Mouse (Mus musculus) embryonic facial prominence, embryonic 15.5 days (tissue): Measurements from ENCODE around the gene Hip1r. TPM values are rescaled to one million over a fixed set of nuclear protein-coding genes. Genes with fewer than 3 reads are reported as not detected.

Experiments used
- ATAC-seq: fragments of 200-750 bp; cut with Nextera tagmentation; 2 replicates; pipeline ENCODE4 v1.8.0; 2017; ENCODE audit warnings: low read depth, moderate TSS enrichment; ENCODE audit not compliant: insufficient number of reproducible peaks, low FRiP score, low TSS enrichment
- H3K27ac ChIP-seq: fragments of 300-500 bp; sonication (generic); replicated peaks from 2 replicates; pipeline ENCODE4 v1.5.1; 2015; ENCODE audit warnings: mild to moderate bottlenecking, inconsistent platforms
- H3K27me3 ChIP-seq: fragments of 300-500 bp; sonication (generic); 2 replicates; pipeline ENCODE4 v1.6.1; 2015; ENCODE audit warnings: inconsistent platforms
- H3K36me3 ChIP-seq: fragments of 300-500 bp; sonication (generic); 2 replicates; pipeline ENCODE4 v1.6.1; 2015; ENCODE audit warnings: mild to moderate bottlenecking, inconsistent platforms
- H3K4me1 ChIP-seq: fragments of 300-500 bp; sonication (generic); 2 replicates; pipeline ENCODE4 v1.6.1; 2015; ENCODE audit warnings: inconsistent platforms
- H3K4me2 ChIP-seq: fragments of 300-500 bp; sonication (generic); replicated peaks from 2 replicates; pipeline ENCODE4 v1.6.1; 2015; ENCODE audit warnings: mild to moderate bottlenecking, inconsistent platforms
- H3K4me3 ChIP-seq: fragments of 300-500 bp; sonication (generic); replicated peaks from 2 replicates; pipeline ENCODE4 v1.5.1; 2015; ENCODE audit warnings: mild to moderate bottlenecking, inconsistent platforms
- H3K9ac ChIP-seq: fragments of 300-500 bp; sonication (generic); 2 replicates; pipeline ENCODE4 v1.6.1; 2015; ENCODE audit warnings: inconsistent platforms
- H3K9me3 ChIP-seq: fragments of 300-500 bp; sonication (generic); replicated peaks from 2 replicates; pipeline ENCODE4 v1.6.1; 2016; ENCODE audit warnings: inconsistent platforms
- WGBS: fragments of 180-500 bp; shearing (Covaris S2); methylation state at CpG from one replicate; pipeline ENCODE4 v1.1.7; 2015; 5-methylcytosine and 5-hydroxymethylcytosine counted together
- polyA plus RNA-seq: library from polyadenylated mRNA; unstranded; fragments of >200 nt; fragmentation: Nextera tagmentation; extraction: Ambion mirVana; gene quantifications from 2 replicates; pipeline ENCODE4 v1.2.1, GENCODE M21; 2015

Hip1r gene
- polyA plus RNA-seq, 1 experiment from 2014 or later = 14.2 TPM

DNA sequence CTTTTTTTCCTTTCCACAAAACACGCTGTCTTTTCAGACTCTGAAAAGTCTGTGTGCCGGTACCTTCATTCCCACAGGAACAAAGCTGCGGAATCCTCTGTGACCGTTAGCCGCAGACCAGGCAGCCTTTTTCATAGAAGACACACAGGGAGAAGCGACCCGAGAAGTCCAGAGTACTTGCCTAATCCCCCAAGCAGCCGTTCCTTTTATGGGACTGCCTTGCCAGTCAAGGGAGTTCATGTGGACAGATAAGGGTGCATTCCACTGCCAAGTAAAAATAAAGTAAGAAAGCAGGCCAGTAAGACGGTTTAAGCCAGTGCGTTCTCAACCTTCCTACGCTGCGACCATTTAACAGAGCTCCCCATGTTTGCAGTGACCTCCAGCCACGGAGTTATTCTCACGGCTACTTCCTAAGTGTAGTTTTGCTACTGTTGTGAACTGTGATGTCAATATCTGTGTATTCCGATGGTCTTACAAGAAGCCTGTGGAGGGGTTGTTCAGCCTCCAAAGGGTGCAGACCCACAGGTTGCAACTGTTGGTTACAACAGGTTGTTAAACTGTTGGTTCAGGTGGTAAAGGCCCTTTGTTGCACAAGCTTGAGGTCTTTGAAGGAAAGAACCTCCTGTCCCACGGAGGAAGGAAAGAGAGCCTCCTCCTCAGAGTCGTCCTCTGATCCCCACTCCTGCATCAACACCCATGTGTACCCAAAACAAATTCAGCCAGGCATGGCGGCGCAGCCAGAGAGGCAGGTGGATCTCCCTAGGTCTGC lies 54.5 kb downstream of the Hip1r start:
- Histone ChIP-seq H3K4me1 (peaks cover 57% of the 10 kb centered on the region), H3K36me3 (no peaks in the 10 kb centered on the region), H3K9me3 (no peaks in the 10 kb centered on the region), H3K27ac (peak overlapping the region; percentile 9; the same call in 1 of the 2 replicates), H3K4me3 (no peak overlapping the region), H3K9ac (no peak overlapping the region), H3K27me3 (no peaks in the 10 kb centered on the region), H3K4me2 (no peak overlapping the region)
- WGBS = 75% methylated on average over 19 of the region's 19 CpGs
- no peak for ATAC-seq

DNA sequence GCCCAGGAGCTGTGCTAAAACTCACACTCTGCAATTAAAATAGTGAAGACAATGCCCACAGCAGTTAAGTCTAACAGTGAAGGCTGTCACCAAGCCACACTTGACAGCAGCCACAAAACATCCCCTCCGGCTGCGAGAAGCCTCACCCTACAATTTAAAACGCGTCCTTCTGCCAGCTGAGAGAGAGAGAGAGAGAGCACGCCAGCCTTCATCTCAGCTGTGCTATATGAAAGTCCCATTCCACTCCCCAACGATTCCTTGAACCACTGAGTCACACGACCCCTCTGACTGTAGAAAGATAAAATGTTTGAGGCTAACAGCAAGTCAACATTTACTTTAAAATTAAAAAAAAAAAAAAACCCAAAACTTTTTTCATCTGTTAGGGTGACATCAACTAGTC lies 55.3 kb downstream of the Hip1r start:
- Histone ChIP-seq H3K4me1 (peaks cover 55% of the 10 kb centered on the region), H3K36me3 (no peaks in the 10 kb centered on the region), H3K4me3 (no peak overlapping the region), H3K9ac (no peak overlapping the region), H3K4me2 (no peak overlapping the region), H3K9me3 (no peaks in the 10 kb centered on the region), H3K27ac (0 out of 2 replicates have a peak overlapping the region, but pooled peaks have one; percentile 9), H3K27me3 (no peaks in the 10 kb centered on the region)
- ATAC-seq = no peak
- WGBS = 47% methylated on average over 7 of the region's 7 CpGs

DNA sequence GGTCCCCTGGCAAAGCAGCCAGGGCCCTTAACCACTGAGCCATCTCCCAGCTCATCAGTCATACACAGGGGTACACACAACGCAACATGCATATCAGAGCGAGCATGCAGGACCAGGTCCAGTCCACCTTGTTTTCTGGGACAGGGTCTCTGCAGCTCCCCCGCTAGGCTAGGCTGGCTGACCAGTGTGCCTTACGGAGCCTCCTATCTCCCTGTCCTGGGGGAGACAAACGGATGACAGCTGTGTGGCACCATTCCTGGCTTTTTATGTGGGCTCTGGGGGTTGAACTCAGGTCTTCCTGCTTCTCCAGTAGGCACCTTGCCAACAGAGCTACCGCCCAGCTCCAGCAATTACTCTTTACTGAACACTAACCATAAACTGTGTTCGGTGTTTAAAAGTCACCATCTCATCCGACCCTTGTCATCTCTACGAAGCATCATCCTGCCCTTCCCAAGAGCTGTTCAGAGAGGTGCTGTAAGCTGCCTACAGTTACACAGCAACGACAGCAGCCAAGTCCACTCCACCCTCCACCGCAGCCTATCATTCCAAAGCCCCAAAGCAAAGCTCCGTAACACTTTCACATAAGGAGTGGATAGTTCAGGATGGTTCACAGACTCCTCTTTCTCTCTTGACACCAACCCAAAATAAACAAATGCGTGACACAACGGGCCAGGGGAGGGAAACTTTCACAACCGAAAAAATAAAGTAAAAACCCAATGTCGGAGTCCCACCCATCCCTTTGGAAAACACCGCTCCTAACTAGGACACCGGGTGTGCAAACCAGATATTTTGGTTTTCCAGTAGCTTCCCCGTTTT lies 56.0 kb downstream of the Hip1r start:
- Histone ChIP-seq H3K4me2 (peak overlapping the region; percentile 68; the same call in 1 of the 2 replicates), H3K27ac (no peak overlapping the region), H3K4me1 (peaks cover 53% of the 10 kb centered on the region), H3K9me3 (no peaks in the 10 kb centered on the region), H3K36me3 (no peaks in the 10 kb centered on the region), H3K4me3 (no peak overlapping the region), H3K9ac (no peak overlapping the region), H3K27me3 (no peaks in the 10 kb centered on the region)
- ATAC-seq = no peak
- WGBS = 77% methylated on average over 19 of the region's 19 CpGs

DNA sequence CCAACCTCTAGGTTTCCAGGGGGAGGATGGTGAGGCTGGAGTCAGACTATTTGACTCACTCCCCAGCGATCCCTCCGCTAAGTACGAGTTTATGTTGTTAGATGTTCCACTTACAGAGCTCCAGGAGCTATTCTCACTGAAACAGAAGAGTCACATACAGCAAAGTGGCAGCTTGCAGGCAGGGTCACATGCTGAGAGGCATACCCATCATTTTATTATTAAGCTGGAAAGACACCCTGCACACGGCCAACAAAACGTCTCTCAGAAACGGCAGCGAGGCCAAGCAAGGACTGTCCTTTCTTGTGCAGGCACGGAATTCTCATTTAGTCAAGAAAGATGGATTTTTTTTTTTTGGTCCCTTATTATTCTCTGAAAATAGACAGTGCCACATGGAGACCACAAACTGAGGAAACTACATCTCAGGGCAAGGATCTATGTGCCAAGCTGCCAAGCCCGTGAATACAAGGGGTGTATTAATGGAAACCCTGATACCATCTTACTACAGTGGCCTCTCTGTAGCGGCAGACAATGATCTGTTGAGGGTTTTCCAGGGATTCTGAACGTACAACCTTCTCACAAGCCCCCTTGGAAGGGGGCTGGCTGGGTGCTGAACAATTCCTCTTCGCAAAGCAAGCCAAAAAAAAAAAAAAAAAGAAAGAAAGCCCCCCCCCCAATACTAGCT lies 57.1 kb downstream of the Hip1r start:
- H3K36me3 ChIP-seq = no peaks in the 10 kb centered on the region
- H3K9ac ChIP-seq = peak overlapping the region; percentile 84
- H3K9me3 ChIP-seq = no peaks in the 10 kb centered on the region
- ATAC-seq = no peak
- peaks cover 46% of the 10 kb centered on the region for H3K4me1 ChIP-seq
- H3K27ac ChIP-seq = peak overlapping the region; percentile 94
- H3K4me3 ChIP-seq = peak overlapping the region; percentile 85
- H3K4me2 ChIP-seq = peak overlapping the region; percentile 68
- 32% methylated on average over 12 of the region's 12 CpGs for WGBS
- H3K27me3 ChIP-seq = no peaks in the 10 kb centered on the region

DNA sequence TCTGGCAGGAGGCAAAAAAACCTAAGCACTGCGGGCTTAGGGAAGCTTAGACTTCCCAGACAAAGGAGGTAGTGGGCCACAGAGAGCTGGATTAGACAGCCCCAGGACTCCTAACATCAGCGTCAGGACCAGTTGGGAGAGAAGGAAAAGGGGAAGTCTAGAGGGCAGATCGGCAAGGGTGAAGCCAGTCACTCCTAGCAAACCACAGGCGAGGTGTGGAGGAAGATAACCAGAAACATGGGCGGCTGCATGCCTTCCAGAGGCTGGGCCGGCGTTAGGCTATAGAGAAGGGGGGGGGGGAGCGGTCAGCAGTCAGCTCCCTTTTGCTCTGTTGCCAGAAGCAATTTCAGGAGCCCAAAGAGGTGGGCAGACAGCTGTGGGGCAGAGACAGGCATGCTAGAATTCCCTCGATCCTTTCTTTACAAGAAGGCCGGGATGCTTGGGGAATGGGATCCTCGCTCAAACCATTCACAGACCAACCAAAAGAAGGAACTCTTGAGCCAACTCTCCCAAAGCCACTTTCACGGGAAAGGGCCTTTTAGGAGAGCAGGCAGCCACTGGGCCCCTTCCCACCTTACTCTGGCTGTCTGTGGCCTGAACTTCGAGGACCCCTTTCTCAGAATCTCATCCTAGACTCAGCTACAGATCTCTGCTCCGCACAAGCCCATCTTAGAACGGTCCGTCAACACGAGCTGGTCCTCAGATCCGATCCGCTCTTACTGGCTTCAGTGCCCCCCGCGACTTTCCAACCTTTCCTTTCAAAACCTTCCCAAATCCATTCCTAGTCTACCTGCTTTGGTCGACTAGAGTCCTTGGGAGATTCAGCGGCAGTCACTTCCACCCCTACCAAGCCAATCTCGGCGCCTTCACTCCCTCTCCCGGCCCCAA lies 57.9 kb downstream of the Hip1r start:
- H3K9ac ChIP-seq = peak overlapping the region; percentile 84
- H3K36me3 ChIP-seq = no peaks in the 10 kb centered on the region
- 0 out of 2 replicates have a peak, but pooled peaks have one; percentile 14 for ATAC-seq
- peak overlapping the region; percentile 68 for H3K4me2 ChIP-seq
- peak overlapping the region; percentile 94 for H3K27ac ChIP-seq
- no peaks in the 10 kb centered on the region for H3K9me3 ChIP-seq
- peak overlapping the region; percentile 85 for H3K4me3 ChIP-seq
- no peaks in the 10 kb centered on the region for H3K27me3 ChIP-seq
- peaks cover 40% of the 10 kb centered on the region for H3K4me1 ChIP-seq
- under 1% methylated on average over 26 of the region's 26 CpGs for WGBS

DNA sequence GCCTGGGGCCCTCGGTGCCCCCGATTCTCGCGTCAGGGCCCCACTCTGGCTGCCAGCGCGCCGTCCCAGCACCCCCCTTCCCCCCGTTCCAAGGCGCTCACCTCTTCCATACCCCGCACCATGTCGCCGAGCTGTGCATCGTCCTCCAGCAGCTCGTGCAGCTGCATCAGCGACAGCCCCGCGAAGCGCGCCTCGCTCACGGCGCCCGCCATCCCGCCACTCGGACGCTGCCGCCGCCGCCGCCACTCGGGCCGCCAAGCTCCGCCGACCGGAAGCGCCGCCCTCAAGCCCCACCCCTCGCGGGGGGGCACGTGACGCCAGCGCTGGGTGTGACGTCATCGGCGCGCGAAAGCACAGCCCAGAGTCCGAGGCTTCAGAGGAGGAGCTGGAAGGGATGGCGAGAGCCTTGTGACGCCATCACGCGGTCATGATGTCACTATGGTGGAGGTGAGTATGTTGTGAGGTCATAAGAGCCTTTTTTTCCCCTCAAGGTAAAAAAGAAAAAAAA lies 58.6 kb downstream of the Hip1r start, which contains the start of gene Vps37b:
Vps37b (minus strand) TSS at position 270 of the 508 bp plus-strand sequence.
- Histone ChIP-seq H3K9me3 (no peaks in the 10 kb centered on the region), H3K27ac (peak within 1 kb of the TSS; percentile 94), H3K27me3 (no peaks in the 10 kb centered on the region), H3K4me1 (peaks cover 33% of the 10 kb centered on the region), H3K4me3 (peak within 1 kb of the TSS; percentile 85), H3K9ac (peak within 1 kb of the TSS; percentile 84), H3K4me2 (peak within 1 kb of the TSS; percentile 68), H3K36me3 (no peaks in the 10 kb centered on the region)
- under 1% methylated on average over 52 of the region's 52 CpGs for WGBS
- ATAC-seq = peak; percentile 78

DNA sequence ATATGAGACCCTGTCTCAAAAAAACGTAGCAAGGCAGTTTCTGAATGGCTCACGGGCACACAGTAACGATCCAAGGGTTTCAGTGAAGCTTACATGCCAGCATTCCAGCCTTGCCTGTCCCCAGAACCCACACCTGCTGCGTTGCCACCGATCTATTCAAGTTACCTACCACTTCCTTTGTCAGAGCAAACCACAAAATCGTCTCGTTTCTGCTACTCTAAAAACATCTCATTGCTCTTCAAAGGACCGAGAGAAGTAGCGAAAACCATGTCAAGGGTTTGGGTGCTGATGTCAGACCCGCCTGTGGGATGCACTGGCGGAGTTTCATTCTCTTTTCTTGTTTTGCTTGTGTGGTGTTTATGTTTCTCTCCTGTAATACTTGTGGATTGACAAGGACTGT lies 61.0 kb downstream of the Hip1r start:
- no peaks in the 10 kb centered on the region for H3K27me3 ChIP-seq
- no peak overlapping the region for H3K4me2 ChIP-seq
- 62% methylated on average over 11 of the region's 11 CpGs for WGBS
- H3K9me3 ChIP-seq = no peaks in the 10 kb centered on the region
- H3K36me3 ChIP-seq = no peaks in the 10 kb centered on the region
- H3K27ac ChIP-seq = no peak overlapping the region
- no peak overlapping the region for H3K4me3 ChIP-seq
- ATAC-seq = no peak
- no peak overlapping the region for H3K9ac ChIP-seq
- H3K4me1 ChIP-seq = peaks cover 18% of the 10 kb centered on the region

DNA sequence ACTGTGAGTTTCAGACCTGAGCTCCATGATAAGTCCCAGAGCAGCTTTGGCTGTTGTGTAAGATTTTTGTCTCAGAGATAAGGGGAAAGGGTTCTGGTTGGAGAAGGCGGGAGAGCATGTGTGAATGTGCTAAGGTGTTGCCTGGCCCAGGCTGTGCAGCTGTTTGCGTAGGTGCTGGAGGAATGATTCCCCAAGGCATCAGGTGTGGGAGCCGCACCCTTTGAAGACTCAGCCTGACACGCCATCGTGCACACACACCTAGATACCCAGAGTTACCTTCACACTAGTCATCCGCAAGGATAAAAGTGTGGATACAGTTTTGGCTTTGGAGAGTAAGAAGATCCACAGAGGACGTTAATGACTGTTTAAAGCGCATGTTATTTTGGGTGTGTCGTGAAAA lies 62.0 kb downstream of the Hip1r start:
- Histone ChIP-seq H3K4me3 (no peak overlapping the region), H3K27ac (no peak overlapping the region), H3K9ac (no peak overlapping the region), H3K4me1 (peaks cover 9% of the 10 kb centered on the region), H3K27me3 (no peaks in the 10 kb centered on the region), H3K9me3 (no peaks in the 10 kb centered on the region), H3K36me3 (no peaks in the 10 kb centered on the region), H3K4me2 (no peak overlapping the region)
- WGBS = 61% methylated on average over 9 of the region's 9 CpGs
- ATAC-seq = no peak

DNA sequence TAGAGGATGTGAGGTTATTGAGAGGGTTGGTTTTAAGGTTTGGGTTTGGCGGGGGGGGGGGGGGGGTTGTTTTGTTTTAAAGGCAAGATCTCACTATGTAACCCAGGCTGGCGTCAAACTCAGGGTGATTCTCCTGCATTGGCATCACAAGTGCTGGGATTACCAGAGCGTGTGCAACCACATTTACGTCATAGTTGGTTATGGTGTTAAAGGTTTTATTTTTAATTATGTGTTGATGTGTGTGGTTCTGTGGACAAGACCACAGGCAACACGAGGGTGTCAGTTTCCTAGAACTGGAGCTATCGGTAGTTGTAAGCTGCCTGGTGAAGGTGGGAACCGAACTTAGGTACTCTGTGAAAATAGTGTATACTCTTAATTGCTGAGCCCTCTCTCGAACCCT lies 62.4 kb downstream of the Hip1r start:
- H3K27ac ChIP-seq = no peak overlapping the region
- no peak for ATAC-seq
- WGBS = 62% methylated on average over 8 of the region's 8 CpGs
- H3K4me1 ChIP-seq = peaks cover 5% of the 10 kb centered on the region
- H3K27me3 ChIP-seq = no peaks in the 10 kb centered on the region
- H3K36me3 ChIP-seq = no peaks in the 10 kb centered on the region
- no peak overlapping the region for H3K9ac ChIP-seq
- no peaks in the 10 kb centered on the region for H3K9me3 ChIP-seq
- no peak overlapping the region for H3K4me3 ChIP-seq
- H3K4me2 ChIP-seq = no peak overlapping the region

DNA sequence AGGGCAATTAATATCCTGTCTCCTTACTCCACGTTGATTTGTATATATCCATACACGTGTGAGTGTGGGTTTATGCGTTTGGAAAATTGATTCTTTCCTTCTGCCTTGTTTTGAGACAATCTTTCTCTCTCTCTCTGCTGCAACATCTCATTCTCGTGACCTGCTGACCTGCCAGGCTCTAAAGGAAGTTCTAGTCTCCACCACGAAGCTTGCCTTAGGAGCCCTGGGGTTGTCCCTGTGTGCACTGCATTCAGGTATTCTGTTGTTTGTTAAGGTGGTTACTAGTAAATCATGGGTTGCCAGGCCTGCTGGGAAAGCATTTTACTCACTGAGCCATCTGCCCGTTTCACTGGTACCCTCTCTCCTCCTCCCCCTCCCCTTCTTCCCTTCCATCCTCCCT lies 62.9 kb downstream of the Hip1r start:
- H3K4me1 ChIP-seq = no peaks in the 10 kb centered on the region
- WGBS = 37% methylated on average over 6 of the region's 6 CpGs
- no peak for ATAC-seq
- no peaks in the 10 kb centered on the region for H3K27me3 ChIP-seq
- H3K9ac ChIP-seq = no peak overlapping the region
- H3K36me3 ChIP-seq = no peaks in the 10 kb centered on the region
- no peak overlapping the region for H3K27ac ChIP-seq
- H3K4me3 ChIP-seq = no peak overlapping the region
- H3K9me3 ChIP-seq = no peaks in the 10 kb centered on the region
- no peak overlapping the region for H3K4me2 ChIP-seq
